In genomic region chr6:100495131-100495530, GRCm38 (mm10) we compare ENCODE assay signal across 8 mouse cellular contexts.
A peak's percentile ranks its signal among the peaks of the same experiment; 100 is the strongest.
DNase-seq lines count a peak whose midpoint lies in the region; ATAC-seq and TF ChIP-seq lines count a peak whose summit lies in the region.

No protein-coding gene starts in this region.

- no peaks in the 10 kb centered on the region for H3K36me3 ChIP-seq in hindbrain, postnatal 0 days (ENCODE audit: insufficient read depth, low read length)
- H3K36me3 ChIP-seq in lung, embryonic 15.5 days: no peaks in the 10 kb centered on the region

- H3K4me2 ChIP-seq in hindbrain, postnatal 0 days (ENCODE audit: low read depth, low read length): no peak overlapping the region; the same call in 1 of the 2 replicates
- H3K4me2 ChIP-seq in lung, embryonic 15.5 days: no peak overlapping the region; the same call in 1 of the 2 replicates

- H3K27ac ChIP-seq in hindbrain, postnatal 0 days: no peak overlapping the region
- no peak overlapping the region for H3K27ac ChIP-seq in lung, embryonic 15.5 days

- peak; percentile 21 for DNase-seq in gastrocnemius, postnatal 14 days
- DNase-seq in gastrocnemius, postnatal 36 days: no peak
- peak; percentile 91 for DNase-seq in ZHBTc4 (ENCODE audit: low read depth, low spot score)
- peak; percentile 68 for DNase-seq in hindbrain, postnatal 0 days (ENCODE audit: low spot score)
- no peak for DNase-seq in retina, embryonic 14.5 days (ENCODE audit: low spot score)
- no peak for DNase-seq in natural killer cell, adult 2 months (ENCODE audit: low spot score in 2 of 2)
- DNase-seq in cerebellum, adult 8-10 months: no peak

- no peaks in the 10 kb centered on the region for H3K4me1 ChIP-seq in hindbrain, postnatal 0 days (ENCODE audit: insufficient read depth, low read length)
- H3K4me1 ChIP-seq in lung, embryonic 15.5 days: peaks cover 2% of the 10 kb centered on the region; the same call in 1 of the 2 replicates

- 0 out of 2 replicates have a peak, but pooled peaks have one; percentile 31 for ATAC-seq in hindbrain, postnatal 0 days
- ATAC-seq in lung, embryonic 15.5 days (ENCODE audit: borderline replicate concordance, extremely low read depth, low FRiP score, low TSS enrichment): peak; percentile 41; the same call in 1 of the 2 replicates

- no peak for TF ChIP-seq CTCF in hindbrain, postnatal 0 days (IDR thresholded peaks at IDR 0.05; ENCODE audit: low read depth)

- no peak overlapping the region for H3K9ac ChIP-seq in hindbrain, postnatal 0 days (replicated peaks; ENCODE audit: low read length)
- H3K9ac ChIP-seq in lung, embryonic 15.5 days: no peak overlapping the region

- no peak overlapping the region for H3K4me3 ChIP-seq in hindbrain, postnatal 0 days (ENCODE audit: low read length)
- no peak overlapping the region for H3K4me3 ChIP-seq in lung, embryonic 15.5 days

- no peaks in the 10 kb centered on the region for H3K27me3 ChIP-seq in hindbrain, postnatal 0 days (ENCODE audit: insufficient read depth, low read length)
- no peaks in the 10 kb centered on the region; the same call in 1 of the 2 replicates for H3K27me3 ChIP-seq in lung, embryonic 15.5 days

- 34% methylated on average over 12 of the region's 12 CpGs for WGBS in hindbrain, postnatal 0 days
- WGBS in lung, embryonic 15.5 days: 52% methylated on average over 12 of the region's 12 CpGs

- intact Hi-C loops in gastrocnemius, postnatal 14 days (cut with DNase I; ENCODE audit: low total_unique reads): no loop called here
- intact Hi-C loops in gastrocnemius, postnatal 36 days (cut with DNase I): no loop called here

- no peaks in the 10 kb centered on the region for H3K9me3 ChIP-seq in hindbrain, postnatal 0 days (ENCODE audit: low read length)
- no peaks in the 10 kb centered on the region for H3K9me3 ChIP-seq in lung, embryonic 15.5 days

Comparison
In these comparisons a context has a peak if more than half of its experiments do, and no peak if none do; other contexts are left out.
1. DNase-seq: peak in gastrocnemius, postnatal 14 days (single experiment), ZHBTc4 (single experiment) and hindbrain, postnatal 0 days (single experiment); none in gastrocnemius, postnatal 36 days (0 of 2), retina, embryonic 14.5 days (single experiment), natural killer cell, adult 2 months (0 of 2) and cerebellum, adult 8-10 months (single experiment).